Mouse (Mus musculus): Measurements from ENCODE around the gene Krt27. TPM values are rescaled to one million over a fixed set of nuclear protein-coding genes. Genes with fewer than 3 reads are reported as not detected.

Krt27 gene
- polyA plus RNA-seq, 1 experiment, result not detected

- TF ChIP-seq GATA1 (IDR thresholded peaks at IDR 0.05; ENCODE audit: low read length) (no peak), TAL1 (IDR thresholded peaks at IDR 0.05; ENCODE audit: low read length) (no peak)
- Histone ChIP-seq H3K4me1 (ENCODE audit: control insufficient read depth) (no peaks in the 10 kb centered on the region), H3K9me3 (ENCODE audit: control insufficient read depth, low read length) (no peaks in the 10 kb centered on the region)
Measured at GRCm38 (mm10) chr11:99339299-99339847, 11.5 kb downstream of the Krt27 start.

GRCm38 (mm10) chr11:99337866-99338265, 13.0 kb downstream of the Krt27 start, which contains the start of gene Krt26:
TSS of gene Krt26 (minus strand) at chr11:99337966.
- Histone ChIP-seq H3K4me3 (replicated peaks) (no peak within 1 kb of the TSS), H3K9me3 (ENCODE audit: control insufficient read depth, low read length) (no peaks in the 10 kb centered on the region), H3K4me1 (ENCODE audit: control insufficient read depth) (no peaks in the 10 kb centered on the region), H3K36me3 (ENCODE audit: control insufficient read depth) (no peaks in the 10 kb centered on the region), H3K27me3 (ENCODE audit: control insufficient read depth) (no peaks in the 10 kb centered on the region)
- no peak for TF ChIP-seq GATA1 (IDR thresholded peaks at IDR 0.05; ENCODE audit: low read length)
- TF ChIP-seq TAL1 (IDR thresholded peaks at IDR 0.05; ENCODE audit: low read length), result no peak

More at GRCm38 (mm10) chr11:99339299-99339847, 11.5 kb downstream of the Krt27 start:
- Histone ChIP-seq H3K36me3 (ENCODE audit: control insufficient read depth) (no peaks in the 10 kb centered on the region), H3K27me3 (ENCODE audit: control insufficient read depth) (no peaks in the 10 kb centered on the region), H3K4me3 (replicated peaks) (no peak overlapping the region)

- no peaks in the 10 kb centered on the region for H3K4me1 ChIP-seq (ENCODE audit: control insufficient read depth)
- H3K36me3 ChIP-seq (ENCODE audit: control insufficient read depth), result no peaks in the 10 kb centered on the region
- no peak for TF ChIP-seq TAL1 (IDR thresholded peaks at IDR 0.05; ENCODE audit: low read length)
- no peak for TF ChIP-seq GATA1 (IDR thresholded peaks at IDR 0.05; ENCODE audit: low read length)
- H3K27me3 ChIP-seq (ENCODE audit: control insufficient read depth), result no peaks in the 10 kb centered on the region
- H3K4me3 ChIP-seq (replicated peaks), result no peak overlapping the region
- H3K9me3 ChIP-seq (ENCODE audit: control insufficient read depth, low read length), result no peaks in the 10 kb centered on the region
Measured at GRCm38 (mm10) chr11:99333426-99333825, 17.5 kb downstream of the Krt27 start.

DNA sequence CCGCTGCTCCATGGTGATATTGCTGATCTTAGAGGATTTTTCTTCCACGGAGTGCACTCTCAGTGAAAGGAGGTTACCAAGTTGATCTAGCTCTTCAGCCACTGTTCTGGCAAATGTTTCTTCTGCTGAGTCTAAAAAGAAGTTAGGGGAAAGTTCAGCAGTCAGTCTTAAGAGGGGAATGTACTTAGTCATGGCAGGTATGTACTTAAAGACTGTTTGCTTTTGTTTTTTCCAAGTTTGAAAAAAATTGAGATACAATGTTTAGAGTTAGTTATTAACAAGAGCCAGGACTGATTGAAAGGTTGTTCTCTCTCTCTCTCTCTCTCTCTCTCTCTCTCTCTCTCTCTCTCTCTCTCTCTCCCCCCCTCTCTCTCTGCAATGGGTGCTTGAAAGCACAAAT, 21.2 kb downstream of the Krt27 start:
- Histone ChIP-seq H3K36me3 (ENCODE audit: control insufficient read depth) (no peaks in the 10 kb centered on the region), H3K9me3 (ENCODE audit: control insufficient read depth, low read length) (no peaks in the 10 kb centered on the region), H3K27me3 (ENCODE audit: control insufficient read depth) (no peaks in the 10 kb centered on the region), H3K4me1 (ENCODE audit: control insufficient read depth) (no peaks in the 10 kb centered on the region), H3K4me3 (replicated peaks) (no peak overlapping the region)
- TF ChIP-seq TAL1 (IDR thresholded peaks at IDR 0.05; ENCODE audit: low read length) (no peak), GATA1 (IDR thresholded peaks at IDR 0.05; ENCODE audit: low read length) (no peak)

- no peaks in the 10 kb centered on the region for H3K27me3 ChIP-seq (ENCODE audit: control insufficient read depth)
- no peaks in the 10 kb centered on the region for H3K36me3 ChIP-seq (ENCODE audit: control insufficient read depth)
- no peak within 1 kb of the TSS for H3K4me3 ChIP-seq (replicated peaks)
- TF ChIP-seq GATA1 (IDR thresholded peaks at IDR 0.05; ENCODE audit: low read length), result no peak
- no peak for TF ChIP-seq TAL1 (IDR thresholded peaks at IDR 0.05; ENCODE audit: low read length)
- H3K9me3 ChIP-seq (ENCODE audit: control insufficient read depth, low read length), result no peaks in the 10 kb centered on the region
- no peaks in the 10 kb centered on the region for H3K4me1 ChIP-seq (ENCODE audit: control insufficient read depth)
Measured at GRCm38 (mm10) chr11:99322851-99323250, 28.1 kb downstream of the Krt27 start, which contains the start of gene Krt25. TSS of gene Krt25 (minus strand) at chr11:99322951.

GRCm38 (mm10) chr11:99321094-99321493, 29.8 kb downstream of the Krt27 start:
- Histone ChIP-seq H3K9me3 (ENCODE audit: control insufficient read depth, low read length) (no peaks in the 10 kb centered on the region), H3K27me3 (ENCODE audit: control insufficient read depth) (no peaks in the 10 kb centered on the region), H3K4me1 (ENCODE audit: control insufficient read depth) (no peaks in the 10 kb centered on the region), H3K36me3 (ENCODE audit: control insufficient read depth) (no peaks in the 10 kb centered on the region), H3K4me3 (replicated peaks) (no peak overlapping the region)
- TF ChIP-seq TAL1 (IDR thresholded peaks at IDR 0.05; ENCODE audit: low read length), result no peak
- TF ChIP-seq GATA1 (IDR thresholded peaks at IDR 0.05; ENCODE audit: low read length), result no peak

- Histone ChIP-seq H3K4me3 (replicated peaks) (no peak overlapping the region), H3K27me3 (ENCODE audit: control insufficient read depth) (no peaks in the 10 kb centered on the region), H3K4me1 (ENCODE audit: control insufficient read depth) (no peaks in the 10 kb centered on the region), H3K36me3 (ENCODE audit: control insufficient read depth) (no peaks in the 10 kb centered on the region), H3K9me3 (ENCODE audit: control insufficient read depth, low read length) (no peaks in the 10 kb centered on the region)
- TF ChIP-seq GATA1 (IDR thresholded peaks at IDR 0.05; ENCODE audit: low read length), result no peak
- TF ChIP-seq TAL1 (IDR thresholded peaks at IDR 0.05; ENCODE audit: low read length), result no peak
Measured at GRCm38 (mm10) chr11:99319127-99319526, 31.8 kb downstream of the Krt27 start.

DNA sequence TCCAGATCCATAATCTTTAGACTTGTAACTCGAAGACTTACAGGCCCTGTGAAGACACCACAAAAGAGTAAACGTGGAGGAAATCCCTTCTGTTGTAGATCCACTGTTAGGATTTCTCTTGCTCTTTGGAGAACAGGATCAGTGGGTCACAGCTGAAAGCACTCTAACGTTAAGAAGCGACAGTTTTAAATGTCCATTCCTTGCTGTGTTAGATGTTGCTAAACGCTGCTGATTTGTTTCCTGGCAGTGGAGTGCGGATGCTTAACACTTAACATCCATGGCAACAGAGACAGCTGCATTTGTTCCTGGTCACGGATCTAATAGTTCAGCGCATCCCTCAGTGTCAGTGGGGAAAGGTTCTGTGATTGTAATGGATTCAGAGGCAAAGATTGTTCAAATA, 34.4 kb downstream of the Krt27 start:
- Histone ChIP-seq H3K4me1 (ENCODE audit: control insufficient read depth) (no peaks in the 10 kb centered on the region), H3K36me3 (ENCODE audit: control insufficient read depth) (no peaks in the 10 kb centered on the region), H3K9me3 (ENCODE audit: control insufficient read depth, low read length) (no peaks in the 10 kb centered on the region), H3K4me3 (replicated peaks) (no peak overlapping the region), H3K27me3 (ENCODE audit: control insufficient read depth) (no peaks in the 10 kb centered on the region)
- TF ChIP-seq TAL1 (IDR thresholded peaks at IDR 0.05; ENCODE audit: low read length), result no peak
- no peak for TF ChIP-seq GATA1 (IDR thresholded peaks at IDR 0.05; ENCODE audit: low read length)

DNA sequence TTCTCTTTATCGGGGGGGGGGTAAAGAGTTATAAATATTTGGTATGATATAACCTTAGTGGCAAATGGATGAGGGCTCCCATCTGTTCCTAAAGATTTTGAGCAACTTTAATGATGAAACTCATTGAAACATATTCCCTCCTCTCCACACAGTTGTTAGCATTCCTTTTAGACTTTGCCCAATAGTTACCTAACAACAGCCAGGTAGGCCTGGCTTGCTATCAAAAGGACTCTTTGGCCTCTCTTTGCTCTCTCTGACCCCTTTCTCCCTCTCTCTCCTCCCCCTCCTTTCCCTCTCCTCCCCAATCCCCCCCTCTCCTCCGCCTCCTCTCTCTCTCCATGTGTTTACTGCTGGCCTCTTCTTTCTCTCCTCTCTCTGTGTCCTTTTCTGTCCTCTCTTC, 36.3 kb downstream of the Krt27 start:
- H3K9me3 ChIP-seq (ENCODE audit: control insufficient read depth, low read length), result no peaks in the 10 kb centered on the region
- H3K4me1 ChIP-seq (ENCODE audit: control insufficient read depth), result no peaks in the 10 kb centered on the region
- no peaks in the 10 kb centered on the region for H3K27me3 ChIP-seq (ENCODE audit: control insufficient read depth)
- no peak for TF ChIP-seq TAL1 (IDR thresholded peaks at IDR 0.05; ENCODE audit: low read length)
- no peak for TF ChIP-seq GATA1 (IDR thresholded peaks at IDR 0.05; ENCODE audit: low read length)
- no peak overlapping the region for H3K4me3 ChIP-seq (replicated peaks)
- H3K36me3 ChIP-seq (ENCODE audit: control insufficient read depth), result no peaks in the 10 kb centered on the region

- no peak for TF ChIP-seq GATA1 (IDR thresholded peaks at IDR 0.05; ENCODE audit: low read length)
- H3K4me1 ChIP-seq (ENCODE audit: control insufficient read depth), result no peaks in the 10 kb centered on the region
- no peak overlapping the region for H3K4me3 ChIP-seq (replicated peaks)
- H3K9me3 ChIP-seq (ENCODE audit: control insufficient read depth, low read length), result no peaks in the 10 kb centered on the region
- H3K36me3 ChIP-seq (ENCODE audit: control insufficient read depth), result no peaks in the 10 kb centered on the region
- no peaks in the 10 kb centered on the region for H3K27me3 ChIP-seq (ENCODE audit: control insufficient read depth)
Measured at GRCm38 (mm10) chr11:99310882-99311281, 40.0 kb downstream of the Krt27 start.
